Mouse (Mus musculus) C2C12 (cell line): ENCODE data around the gene Arhgap27.
"Not testable (repeated sequence)": the region's sequence is repeated elsewhere in the genome, so short reads cannot be mapped to it uniquely, and the experiment has no call there.

Experiments used
- CEBPB ChIP-seq: IDR thresholded peaks from one replicate; pipeline ENCODE4 v1.6.1; 2011; ENCODE audit warnings: low read depth, mild to moderate bottlenecking, control low read depth, moderate library complexity
- CTCF ChIP-seq: IDR thresholded peaks from one replicate; pipeline ENCODE4 v1.5.1; 2011; ENCODE audit not compliant: control insufficient read depth, insufficient read depth, insufficient read length
- MAX ChIP-seq: IDR thresholded peaks from one replicate; pipeline ENCODE4 v1.6.1; 2011; ENCODE audit warnings: mild to moderate bottlenecking, control low read depth
- MYOD1 ChIP-seq: IDR thresholded peaks from one replicate; pipeline ENCODE4 v1.6.1; 2011; ENCODE audit warnings: low read depth; ENCODE audit not compliant: control insufficient read depth, insufficient read length
- USF1 ChIP-seq: IDR thresholded peaks from one replicate; pipeline ENCODE4 v1.6.1; 2011; ENCODE audit warnings: low read depth, mild to moderate bottlenecking, control low read depth, moderate library complexity

GRCm38 (mm10) chr11:103322832-103323231, 40.7 kb downstream of the Arhgap27 start:
- TF ChIP-seq CTCF, MAX, USF1, CEBPB, MYOD1: not testable (repeated sequence)
